Mouse (Mus musculus) left cerebral cortex, postnatal 25 days (tissue): ENCODE measurements at regions not wholly inside any gene's neighbourhood (a gene's known extent, or its start where the extent isn't known, plus 50 kb on each side); places are given as distances from the start of the nearest gene placed in this dataset.
"Not testable (repeated sequence)": the region's sequence is repeated elsewhere in the genome, so short reads cannot be mapped to it uniquely, and the experiment has no call there.

Experiments
- DNase-seq, 2 experiments: peaks; one replicate each; pipeline ENCODE4 v3.0.0; 2022; ENCODE audit warnings: low spot score in 2 of 2, mixed read lengths in 1 of 2
- intact Hi-C: fragments of 180-260 bp; cut with DNase I; formaldehyde crosslinking; loops from one replicate; pipeline ENCODE4 v1.15.1; 2025

- intact Hi-C loops = no loop called here
- no peak for DNase-seq
These were observed 50.7 kb upstream of the Jade1 start for GRCm38 (mm10) chr3:41504867-41505266.

- no peak for DNase-seq
- intact Hi-C loops = no loop called here
These were observed 53.4 kb upstream of the Jade1 start for GRCm38 (mm10) chr3:41502161-41502560.

GRCm38 (mm10) chr3:41501639-41502038 lies 53.9 kb upstream of the Jade1 start:
- DNase-seq, intact Hi-C loops: not testable (repeated sequence)

GRCm38 (mm10) chr3:41501124-41501523 lies 54.4 kb upstream of the Jade1 start:
- DNase-seq = no peak
- intact Hi-C loops = no loop called here

- intact Hi-C loops = no loop called here
These were observed 55.9 kb upstream of the Jade1 start for GRCm38 (mm10) chr3:41499680-41500079.

GRCm38 (mm10) chr3:41498791-41499190 lies 56.7 kb upstream of the Jade1 start:
- intact Hi-C loops = no loop called here
- DNase-seq = no peak

More at GRCm38 (mm10) chr3:41499680-41500079, 55.9 kb upstream of the Jade1 start:
- DNase-seq = no peak

- intact Hi-C loops = no loop called here
- DNase-seq = no peak
These were observed 57.8 kb upstream of the Jade1 start for GRCm38 (mm10) chr3:41497771-41498170.

- DNase-seq = no peak
- intact Hi-C loops = no loop called here
These were observed 58.4 kb upstream of the Jade1 start for GRCm38 (mm10) chr3:41496931-41497710.

- intact Hi-C loops = no loop called here
- DNase-seq = no peak
These were observed 59.6 kb upstream of the Jade1 start for GRCm38 (mm10) chr3:41495893-41496292.

GRCm38 (mm10) chr3:41495097-41495496 lies 60.4 kb upstream of the Jade1 start:
- DNase-seq = no peak
- intact Hi-C loops = no loop called here

- intact Hi-C loops = no loop called here
- no peak for DNase-seq
These were observed 62.1 kb upstream of the Jade1 start for GRCm38 (mm10) chr3:41493472-41493871.

- DNase-seq = no peak
- intact Hi-C loops = no loop called here
These were observed 62.7 kb upstream of the Jade1 start for GRCm38 (mm10) chr3:41492727-41493392.

- no peak for DNase-seq
- intact Hi-C loops = no loop called here
These were observed 63.4 kb upstream of the Jade1 start for GRCm38 (mm10) chr3:41492031-41492726.

- DNase-seq = no peak
- intact Hi-C loops = no loop called here
These were observed 64.3 kb upstream of the Jade1 start for GRCm38 (mm10) chr3:41491185-41491584.

GRCm38 (mm10) chr3:41489998-41490397 lies 65.5 kb upstream of the Jade1 start:
- DNase-seq = no peak
- intact Hi-C loops = no loop called here

- no peak for DNase-seq
- intact Hi-C loops = no loop called here
These were observed 66.0 kb upstream of the Jade1 start for GRCm38 (mm10) chr3:41489571-41489970.

GRCm38 (mm10) chr3:41488229-41488774 lies 67.2 kb upstream of the Jade1 start:
- intact Hi-C loops = no loop called here
- DNase-seq = no peak

GRCm38 (mm10) chr3:41484920-41485319 lies 70.6 kb upstream of the Jade1 start:
- intact Hi-C loops = no loop called here
- DNase-seq = peak in 1 of 2 experiments; percentile 17

- intact Hi-C loops = no loop called here
- DNase-seq = no peak
These were observed 71.9 kb upstream of the Jade1 start for GRCm38 (mm10) chr3:41483582-41483981.

- intact Hi-C loops = no loop called here
- DNase-seq = no peak
These were observed 72.5 kb upstream of the Jade1 start for GRCm38 (mm10) chr3:41482881-41483494.
